Mouse (Mus musculus) WW6 (cell line): ENCODE results near the gene Nell1.

Source experiments
- DNase-seq: peaks from one replicate; pipeline ENCODE4 v3.0.0-alpha.2; 2013; ENCODE audit warnings: low read depth, low spot score

Gene Nell1

DNA sequence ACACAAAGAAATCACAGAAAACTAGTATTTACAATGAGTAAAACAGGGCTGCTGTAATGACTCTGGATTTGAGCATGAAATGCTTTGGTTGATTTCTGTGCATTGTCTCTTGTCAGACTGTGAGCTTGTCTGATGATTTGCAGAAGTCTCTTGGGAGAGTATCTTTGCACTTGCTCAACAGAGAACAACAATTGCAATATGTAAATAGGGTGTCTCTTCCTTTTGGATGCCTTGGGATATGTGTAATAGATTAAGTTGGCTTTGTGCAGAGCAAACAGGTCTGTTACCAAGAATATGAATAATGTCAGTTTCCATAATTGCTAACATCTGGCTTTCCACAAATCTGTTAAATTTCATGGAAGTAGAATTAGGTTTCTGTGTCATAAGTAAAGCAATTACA lies 868.0 kb downstream of the Nell1 start:
- no peak for DNase-seq

- no peak for DNase-seq
Observed at GRCm38 (mm10) chr7:50847921-50848320, 873.3 kb downstream of the Nell1 start.

DNA sequence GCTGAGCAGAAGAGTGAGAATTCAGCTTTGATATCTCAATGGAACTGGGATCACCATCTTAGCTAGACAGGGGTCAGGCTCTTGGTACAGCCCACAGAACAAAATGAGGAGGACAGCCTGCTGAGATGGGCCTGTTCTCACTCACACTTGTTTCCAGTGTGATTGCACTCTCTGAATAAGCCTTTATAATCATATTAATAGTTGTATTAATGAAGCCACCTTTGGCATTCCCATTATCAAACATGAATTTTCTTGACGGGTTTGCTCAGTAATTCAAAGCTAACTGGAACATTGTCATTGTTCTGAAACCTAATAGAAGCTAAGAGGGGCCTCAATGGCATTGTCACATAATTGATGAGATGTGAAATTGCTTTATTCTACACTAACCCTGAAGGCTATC lies 875.6 kb downstream of the Nell1 start:
- DNase-seq = no peak

DNA sequence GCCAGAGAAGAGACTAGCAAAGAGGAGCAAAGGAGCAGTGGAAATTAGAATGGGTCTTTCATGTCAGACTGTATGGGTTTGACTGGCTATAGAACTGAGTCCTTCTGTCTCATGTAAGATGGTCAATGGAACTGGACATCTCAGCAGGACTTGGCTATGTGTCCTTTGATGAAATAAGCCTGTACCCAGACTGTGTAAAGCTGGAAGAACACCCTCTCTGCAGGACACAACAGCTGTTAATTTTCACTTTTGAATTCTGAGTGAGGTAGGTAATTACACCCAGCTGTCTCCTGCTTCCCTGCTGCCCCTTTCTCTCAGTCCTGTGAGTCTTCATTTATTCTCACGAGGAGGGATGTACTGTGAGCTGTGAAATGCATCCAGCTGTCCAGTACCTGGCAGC lies 895.5 kb downstream of the Nell1 start:
- no peak for DNase-seq

DNA sequence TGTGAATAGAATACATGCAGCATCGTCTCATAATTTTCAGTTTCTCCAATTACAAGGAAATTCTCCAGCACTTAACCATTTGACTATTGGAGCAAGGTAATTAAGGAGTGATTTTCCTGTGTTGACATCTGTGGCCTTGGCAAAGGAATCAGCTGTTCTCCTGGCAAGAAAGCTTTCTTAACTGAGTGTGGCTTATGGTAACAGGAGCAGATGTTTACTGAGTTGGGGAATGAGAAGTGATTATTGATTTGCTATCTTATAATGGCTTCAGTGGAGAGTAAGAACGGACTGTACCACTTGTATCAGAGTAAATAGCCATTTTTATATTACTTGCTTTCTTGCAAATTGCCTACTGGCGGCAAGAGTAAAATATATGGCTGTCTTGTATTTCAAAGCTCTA lies 913.0 kb downstream of the Nell1 start:
- DNase-seq = no peak

DNA sequence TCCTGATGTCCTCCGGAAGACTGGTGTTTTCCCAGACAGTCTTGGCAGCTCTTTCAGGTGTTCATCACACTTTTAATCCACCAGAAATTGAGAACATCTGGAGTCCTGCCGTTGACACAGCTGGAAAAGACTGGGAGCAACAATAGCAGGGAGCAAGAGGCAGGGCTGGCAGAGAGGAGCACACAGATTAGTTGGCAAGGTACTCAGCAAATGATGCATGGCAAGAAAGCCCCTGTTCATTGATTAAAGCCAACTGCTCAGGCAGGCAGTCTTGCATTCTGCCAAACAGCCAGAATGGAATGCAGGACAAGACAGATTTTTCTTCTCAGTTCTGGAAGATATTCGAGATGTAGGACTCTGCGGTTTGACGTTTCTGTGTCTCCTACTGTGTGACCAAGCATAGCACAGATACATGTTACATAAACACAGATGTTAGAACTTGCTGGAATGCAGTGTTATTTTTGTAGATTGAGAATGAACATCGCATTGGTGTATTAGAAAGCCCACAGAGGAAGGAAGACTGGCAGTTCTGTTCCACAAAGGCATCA lies 925.0 kb downstream of the Nell1 start:
- DNase-seq = no peak
